Mouse (Mus musculus) neutrophil, adult 5-6 weeks (primary cell): ENCODE measurements around the gene Rinl. TPM values are rescaled to one million over a fixed set of nuclear protein-coding genes. Genes with fewer than 3 reads are reported as not detected.
A peak's percentile ranks its signal among the peaks of the same experiment; 100 is the strongest.

Experiments used
- ATAC-seq: fragments of 151-379, 151-347 bp; 2 replicates; pipeline ENCODE4 v1.8.0; 2017; ENCODE audit warnings: mild to moderate bottlenecking, moderate TSS enrichment; ENCODE audit not compliant: insufficient number of reproducible peaks, poor library complexity, low FRiP score, severe bottlenecking; ENCODE audit errors: extremely low read depth
- total RNA-seq: library from RNA; stranded (forward); fragments of 200-1000 nt; gene quantifications from 2 replicates; pipeline ENCODE4 v1.2.3, GENCODE M21; 2017

Gene Rinl
- total RNA-seq, 1 experiment from 2014 or later, result 95.7 TPM

- ATAC-seq, result no peak
Observed at GRCm38 (mm10) chr7:28778825-28779224, 9.9 kb upstream of the Rinl start.

- peak; percentile 63 for ATAC-seq
Observed at GRCm38 (mm10) chr7:28780067-28780658, 8.6 kb upstream of the Rinl start.

- ATAC-seq, result no peak
Observed at GRCm38 (mm10) chr7:28780857-28781256, 7.9 kb upstream of the Rinl start.

- ATAC-seq, result peak; percentile 85
Observed at GRCm38 (mm10) chr7:28781261-28781663, 7.5 kb upstream of the Rinl start.

GRCm38 (mm10) chr7:28785161-28785560 is 3.6 kb upstream of the Rinl start:
- no peak for ATAC-seq

GRCm38 (mm10) chr7:28787884-28788283 is 885 bp upstream of the Rinl start:
- no peak for ATAC-seq

- no peak for ATAC-seq
Observed at GRCm38 (mm10) chr7:28789235-28789634, 466 bp downstream of the Rinl start.

- no peak for ATAC-seq
Observed at GRCm38 (mm10) chr7:28790066-28790806, 1.5 kb downstream of the Rinl start.

GRCm38 (mm10) chr7:28791706-28792105 is 2.9 kb downstream of the Rinl start:
- no peak for ATAC-seq

- ATAC-seq, result no peak
Observed at GRCm38 (mm10) chr7:28792391-28793185, 3.8 kb downstream of the Rinl start.

- ATAC-seq, result no peak
Observed at GRCm38 (mm10) chr7:28793834-28794233, 5.1 kb downstream of the Rinl start.

GRCm38 (mm10) chr7:28794496-28794895 is 5.7 kb downstream of the Rinl start:
- ATAC-seq, result no peak

GRCm38 (mm10) chr7:28795832-28796231 is 7.1 kb downstream of the Rinl start:
- 0 out of 2 replicates have a peak, but pooled peaks have one; percentile 4 for ATAC-seq

- peak; percentile 86 for ATAC-seq
Observed at GRCm38 (mm10) chr7:28796562-28796975, 7.8 kb downstream of the Rinl start.

GRCm38 (mm10) chr7:28799994-28800393 is 11.2 kb downstream of the Rinl start:
- ATAC-seq, result no peak

GRCm38 (mm10) chr7:28801451-28801850 is 12.7 kb downstream of the Rinl start:
- no peak for ATAC-seq

- no peak for ATAC-seq
Observed at GRCm38 (mm10) chr7:28801901-28802670, 13.3 kb downstream of the Rinl start.

GRCm38 (mm10) chr7:28802846-28803588 is 14.2 kb downstream of the Rinl start:
- ATAC-seq, result no peak
